Mouse (Mus musculus): ENCODE measurements around the gene Defb23.
"Not testable (repeated sequence)": the region's sequence is repeated elsewhere in the genome, so short reads cannot be mapped to it uniquely, and the experiment has no call there.

The Defb23 gene

DNA sequence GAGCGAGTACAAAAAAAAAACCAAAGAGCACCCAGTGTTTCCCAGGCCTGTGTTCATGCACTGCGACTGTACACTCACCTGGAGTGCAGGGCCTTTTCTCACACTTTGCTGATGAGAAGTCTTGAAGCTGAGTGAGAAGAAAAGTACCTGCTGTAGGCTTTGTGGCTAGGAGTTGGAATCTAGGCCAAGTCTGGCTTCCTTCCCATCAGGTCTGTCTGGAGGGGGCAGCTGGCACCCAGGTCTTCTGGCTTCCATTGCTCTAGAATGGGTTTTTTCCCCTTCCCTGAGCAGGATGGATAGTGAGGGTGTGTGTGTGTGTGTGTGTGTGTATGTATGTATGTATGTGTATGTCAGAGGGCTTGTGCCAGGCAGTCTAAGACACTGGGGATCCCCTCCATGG, 24.6 kb downstream of the Defb23 start:
- ATAC-seq (ENCODE audit: insufficient number of reproducible peaks, low FRiP score, low TSS enrichment): no peak

DNA sequence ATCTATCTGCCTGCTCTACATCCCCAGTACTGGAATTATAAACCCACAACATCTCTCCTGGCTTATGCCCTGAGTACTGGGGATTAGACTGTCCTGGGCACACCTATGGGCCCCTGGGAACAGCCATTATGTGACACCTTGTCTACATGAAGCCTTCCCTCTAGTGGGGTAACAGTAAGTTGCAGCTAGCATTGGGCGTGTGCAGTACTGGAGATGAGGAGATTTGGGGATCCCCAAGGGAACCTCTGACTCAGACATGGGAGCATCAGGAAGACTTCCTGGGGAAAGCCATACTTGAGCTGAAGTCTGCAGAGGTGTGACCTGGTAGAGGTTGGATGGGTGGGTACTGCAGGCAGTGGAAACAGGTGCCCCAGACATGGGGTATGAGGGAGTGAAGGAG, 25.5 kb downstream of the Defb23 start:
- no peak for ATAC-seq (ENCODE audit: insufficient number of reproducible peaks, low FRiP score, low TSS enrichment)

DNA sequence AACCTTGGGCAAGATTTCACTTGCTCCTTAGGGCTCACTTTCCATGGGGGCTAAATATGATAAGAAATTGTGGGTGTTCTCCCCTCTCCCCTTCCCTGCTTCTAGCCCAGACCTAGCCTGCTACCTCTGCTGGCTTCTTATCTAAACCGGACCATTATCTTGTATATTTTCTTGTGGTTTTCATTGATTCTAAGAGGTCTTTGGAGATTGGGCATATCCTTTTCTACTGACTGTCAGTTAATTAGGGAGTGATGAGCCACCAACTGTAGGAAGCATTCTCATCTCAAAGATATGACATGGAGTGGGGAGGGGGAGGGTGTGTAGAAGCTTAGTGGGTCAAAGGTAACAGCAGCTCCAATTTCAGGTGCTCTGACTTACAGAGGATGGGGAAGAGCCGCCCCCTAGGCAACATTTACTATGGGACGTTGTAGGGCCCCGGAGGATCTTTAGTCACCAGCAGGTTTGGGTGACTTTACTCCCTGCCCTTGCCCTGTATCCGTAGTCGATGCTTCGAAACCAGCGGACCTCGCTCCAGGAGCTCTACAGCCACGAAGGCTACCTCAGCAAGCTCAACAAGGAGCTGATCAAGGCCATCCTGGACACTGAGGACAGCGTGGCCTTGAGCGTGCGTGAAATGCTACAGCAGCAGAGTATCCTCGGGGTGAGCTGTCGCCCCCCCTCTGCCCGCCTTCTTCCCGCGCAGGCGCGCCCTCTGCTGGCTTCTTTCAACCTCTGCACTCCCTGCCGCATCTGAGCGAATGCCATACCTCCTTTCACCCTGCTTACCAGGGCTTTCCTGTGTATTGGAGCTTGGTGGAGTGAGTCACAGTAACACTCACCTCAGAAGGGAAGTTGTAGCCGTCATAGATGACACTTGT, 27.2 kb downstream of the Defb23 start:
- ATAC-seq (ENCODE audit: insufficient number of reproducible peaks, low FRiP score, low TSS enrichment): peak; percentile 87

DNA sequence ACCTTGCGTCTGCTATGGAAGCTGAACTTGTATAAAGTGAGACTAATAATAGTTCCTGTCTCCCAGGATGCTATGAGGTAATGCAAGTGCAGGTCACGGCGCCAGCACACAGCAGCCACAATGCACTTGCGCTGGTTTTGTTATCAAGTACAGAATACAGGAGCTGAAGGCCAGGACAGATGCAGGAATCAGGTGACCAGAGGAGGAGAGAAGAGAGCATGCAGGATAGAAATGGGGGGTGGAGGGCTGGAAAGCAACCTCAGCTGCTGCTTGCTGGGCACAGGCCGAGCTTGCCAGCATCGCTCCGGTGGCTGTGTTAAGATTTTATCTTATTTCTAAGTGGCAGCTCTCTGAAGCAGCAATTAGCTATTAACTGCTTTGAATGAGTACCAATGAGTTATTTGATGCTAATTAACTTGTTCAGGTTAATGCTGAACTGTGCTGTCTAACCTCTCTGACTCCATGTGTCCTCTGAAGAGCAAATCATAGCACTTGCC, 28.0 kb downstream of the Defb23 start:
- ATAC-seq (ENCODE audit: insufficient number of reproducible peaks, low FRiP score, low TSS enrichment): no peak

DNA sequence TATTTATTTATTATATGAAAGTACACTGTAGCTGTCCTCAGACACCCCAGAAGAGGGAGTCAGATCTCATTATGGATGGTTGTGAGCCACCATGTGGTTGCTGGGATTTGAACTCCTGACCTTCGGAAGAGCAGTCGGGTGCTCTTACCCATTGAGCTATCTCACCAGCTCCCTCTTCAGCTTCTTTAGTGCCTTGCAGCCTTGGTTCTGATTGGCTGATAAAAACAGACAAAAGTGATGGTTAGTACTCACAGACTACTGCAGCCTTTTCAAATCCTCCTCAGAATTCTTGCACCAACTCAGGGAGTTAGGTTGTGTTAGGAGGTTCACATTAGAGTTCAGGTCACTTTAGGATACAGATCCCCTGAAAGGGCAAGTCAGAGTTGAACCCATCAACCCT, 35.9 kb downstream of the Defb23 start:
- ATAC-seq (ENCODE audit: insufficient number of reproducible peaks, low FRiP score, low TSS enrichment): not testable (repeated sequence)

DNA sequence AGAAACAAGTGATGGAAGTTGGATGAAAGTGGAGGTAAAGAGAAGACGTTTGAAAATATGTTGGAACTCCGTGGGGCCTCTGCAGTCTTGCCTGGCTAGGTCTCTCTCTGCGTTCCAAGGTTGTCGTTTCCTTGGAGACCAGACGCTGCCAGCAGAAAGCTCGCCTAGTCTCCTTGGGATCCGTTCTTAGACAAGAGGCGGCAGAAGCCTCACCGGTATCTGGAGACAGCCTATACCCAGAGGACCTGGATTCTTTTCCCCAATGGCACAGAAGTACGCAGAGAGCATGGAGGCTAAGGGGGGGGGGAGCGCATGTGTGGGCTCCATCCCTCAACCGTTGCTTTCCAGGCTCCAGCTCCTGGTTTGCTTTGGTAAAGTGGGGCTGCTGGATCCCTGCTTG, 36.9 kb downstream of the Defb23 start:
- no peak; the same call in 1 of the 2 replicates for ATAC-seq (ENCODE audit: insufficient number of reproducible peaks, low FRiP score, low TSS enrichment)

DNA sequence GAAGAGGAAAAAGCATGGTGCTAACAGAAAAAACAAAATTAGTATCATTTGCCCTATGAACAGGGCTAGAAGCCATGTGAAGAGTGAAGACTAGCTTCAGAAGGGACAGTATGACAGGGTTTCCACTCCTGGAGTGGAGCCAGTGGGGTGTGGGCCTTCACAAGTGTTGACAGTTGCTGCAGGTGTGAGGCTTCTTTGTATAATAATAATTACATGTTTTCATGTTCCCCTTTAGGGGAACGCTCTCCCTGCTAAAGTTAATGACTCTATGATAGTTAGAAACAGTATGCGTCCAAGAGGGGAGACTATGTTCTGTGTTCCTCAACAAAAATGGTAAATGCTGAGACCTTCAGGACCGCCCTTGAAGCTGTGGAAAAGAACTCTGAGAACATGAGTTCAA, 48.6 kb downstream of the Defb23 start:
- ATAC-seq (ENCODE audit: insufficient number of reproducible peaks, low FRiP score, low TSS enrichment): no peak

DNA sequence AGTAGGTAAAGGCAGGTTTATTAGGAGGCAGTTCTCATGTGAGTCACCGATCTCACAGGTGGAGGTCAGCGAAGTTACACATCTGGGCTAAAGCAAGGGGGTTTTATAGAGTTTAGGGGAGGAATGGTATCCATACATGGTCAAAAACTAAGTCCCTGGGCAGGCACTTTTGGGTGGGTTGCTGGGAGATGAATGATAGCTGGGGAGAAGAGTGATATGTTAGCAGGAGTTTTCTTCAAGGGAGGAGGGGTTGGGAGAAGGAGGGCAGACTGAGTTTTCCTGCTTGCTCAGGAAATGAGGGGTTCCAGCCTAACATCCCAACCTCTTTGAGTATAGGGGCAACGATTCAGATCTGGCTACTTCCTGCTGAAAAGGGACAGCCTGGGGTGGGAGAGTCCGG, 49.1 kb downstream of the Defb23 start, which contains the start of gene 6820408C15Rik:
Gene 6820408C15Rik (plus strand): TSS at position 301 of the 400 bp plus-strand sequence.
- no peak for ATAC-seq (ENCODE audit: insufficient number of reproducible peaks, low FRiP score, low TSS enrichment)

DNA sequence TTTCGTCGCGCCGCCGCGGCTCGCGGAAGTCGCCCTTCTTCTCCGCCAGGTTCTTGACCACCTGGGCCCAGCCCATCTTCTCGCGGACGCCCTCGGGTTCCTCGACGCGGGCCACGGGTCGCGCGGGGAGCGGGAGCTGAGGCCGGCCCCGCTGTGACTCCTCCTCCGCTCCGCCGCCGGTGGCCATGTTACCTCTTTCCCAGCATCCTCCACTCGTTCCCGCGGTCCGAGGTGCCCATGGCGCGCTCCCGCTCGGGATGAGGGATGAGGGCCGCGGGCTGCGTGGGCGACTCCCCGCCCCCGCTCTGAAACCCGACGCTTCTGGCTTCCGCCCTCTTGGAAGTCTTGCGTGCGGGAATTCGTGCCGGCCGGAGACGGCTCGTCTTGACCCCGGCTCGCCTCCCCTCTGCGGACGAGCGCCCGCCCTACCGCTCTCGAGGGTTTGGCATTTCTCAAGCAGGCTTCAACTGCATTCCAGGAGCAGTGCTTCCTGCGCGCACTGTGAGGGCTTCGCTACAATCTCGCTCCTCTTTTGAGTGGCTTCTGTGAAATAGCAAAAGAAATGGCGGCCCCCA, 49.7 kb downstream of the Defb23 start, which contains the start of gene Zcchc3:
Gene Zcchc3 (minus strand): TSS at position 437 of the 575 bp plus-strand sequence.
- peak; percentile 90 for ATAC-seq (ENCODE audit: insufficient number of reproducible peaks, low FRiP score, low TSS enrichment)

DNA sequence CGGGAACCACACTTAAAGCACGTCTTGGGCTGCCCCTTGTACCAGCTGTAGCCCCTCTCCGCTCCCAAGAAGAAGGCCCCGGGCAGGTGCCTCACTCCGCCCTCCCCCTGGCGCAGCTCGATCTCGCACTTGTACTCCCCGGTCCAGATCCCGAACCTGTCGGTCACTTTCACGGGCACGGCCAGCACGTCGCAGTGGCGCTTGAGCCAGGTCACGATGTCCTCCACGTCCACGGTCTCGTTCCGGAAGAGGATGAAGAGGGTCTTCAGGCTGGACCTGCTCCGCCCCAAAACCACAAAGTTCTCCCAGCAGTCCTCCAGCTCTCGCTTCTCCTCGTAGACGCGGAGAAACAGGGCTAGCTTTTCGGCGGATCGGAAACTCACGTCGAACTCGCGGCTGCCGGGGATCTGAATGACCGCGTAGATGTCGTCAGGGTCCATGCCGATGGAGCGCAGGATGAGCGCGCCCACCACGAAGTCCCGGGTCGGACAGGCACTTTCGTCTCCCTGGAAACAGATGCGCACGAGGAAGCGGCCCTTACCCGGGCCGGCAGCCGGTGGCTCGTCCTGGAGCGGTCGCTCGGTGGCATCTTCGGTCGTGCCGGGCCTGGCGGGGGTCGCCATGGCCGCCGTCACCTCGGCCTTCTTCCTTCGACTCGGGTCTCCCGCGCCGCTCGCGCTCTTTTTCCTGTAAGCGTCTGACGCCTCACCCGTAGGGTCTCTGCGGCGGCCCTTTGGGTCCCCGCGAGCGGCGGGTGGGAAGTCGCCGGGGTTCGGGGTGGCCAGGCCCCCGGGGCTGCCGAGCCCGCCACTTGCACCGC, 50.4 kb downstream of the Defb23 start:
- no peak for ATAC-seq (ENCODE audit: insufficient number of reproducible peaks, low FRiP score, low TSS enrichment)

DNA sequence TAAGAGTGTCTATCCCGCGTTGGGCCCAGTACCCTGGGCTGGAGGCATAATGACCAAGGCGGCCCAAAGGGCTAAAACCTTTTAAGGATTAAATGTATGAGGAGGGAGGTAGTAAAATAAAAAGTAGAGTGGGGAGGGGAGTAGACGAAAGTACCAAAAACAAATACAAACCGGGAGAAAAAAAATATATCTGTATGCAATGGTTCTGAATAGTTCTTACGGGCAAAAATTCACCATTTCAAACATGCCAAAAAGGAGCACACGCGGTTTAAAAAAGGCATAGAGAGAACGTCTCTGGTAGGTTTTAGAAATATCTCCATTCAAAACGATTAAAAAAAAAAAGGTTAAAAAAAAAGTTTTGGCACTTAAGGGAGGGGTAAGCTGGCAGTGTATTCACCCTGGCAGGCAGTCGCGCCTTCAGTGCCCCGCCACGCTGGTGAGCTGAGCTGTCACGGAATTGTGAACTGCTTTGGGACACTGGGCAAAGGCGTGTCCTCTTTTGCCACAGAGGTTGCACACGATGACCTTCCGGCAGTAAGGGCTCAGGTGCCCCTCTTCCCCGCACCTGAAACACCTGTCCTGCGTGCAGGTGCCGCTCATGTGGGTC, 51.2 kb downstream of the Defb23 start:
- ATAC-seq (ENCODE audit: insufficient number of reproducible peaks, low FRiP score, low TSS enrichment): no peak

DNA sequence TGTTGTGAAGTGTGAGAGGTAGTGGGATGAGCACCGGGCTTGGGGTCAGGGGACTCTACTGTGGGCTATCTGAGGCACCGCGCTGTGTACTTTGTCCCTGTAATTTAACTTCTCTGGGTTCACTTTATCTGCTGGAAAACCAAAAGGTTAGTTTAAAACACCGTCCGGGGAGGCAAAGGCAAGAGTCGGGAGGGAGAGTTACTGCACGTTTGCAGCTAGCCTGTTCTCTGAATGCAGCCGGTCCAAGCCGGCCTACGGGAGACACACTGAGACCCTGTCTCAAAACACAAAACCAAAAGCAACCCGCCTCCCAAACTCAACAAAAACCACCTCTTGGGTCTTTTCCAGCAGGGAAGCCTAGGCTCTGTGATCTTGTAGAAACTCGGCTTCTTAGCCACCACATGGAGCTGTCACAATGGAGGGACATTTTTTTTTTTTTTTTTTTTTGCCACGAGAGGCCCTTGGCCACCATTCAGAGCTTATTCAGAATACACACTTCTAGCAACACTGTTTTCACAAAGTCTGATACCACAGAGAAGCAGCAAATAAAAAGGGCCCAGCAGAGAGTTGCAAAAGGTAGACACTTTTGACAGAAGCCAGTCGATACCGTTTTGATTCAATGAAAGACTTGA, 51.8 kb downstream of the Defb23 start:
- ATAC-seq (ENCODE audit: insufficient number of reproducible peaks, low FRiP score, low TSS enrichment): no peak

DNA sequence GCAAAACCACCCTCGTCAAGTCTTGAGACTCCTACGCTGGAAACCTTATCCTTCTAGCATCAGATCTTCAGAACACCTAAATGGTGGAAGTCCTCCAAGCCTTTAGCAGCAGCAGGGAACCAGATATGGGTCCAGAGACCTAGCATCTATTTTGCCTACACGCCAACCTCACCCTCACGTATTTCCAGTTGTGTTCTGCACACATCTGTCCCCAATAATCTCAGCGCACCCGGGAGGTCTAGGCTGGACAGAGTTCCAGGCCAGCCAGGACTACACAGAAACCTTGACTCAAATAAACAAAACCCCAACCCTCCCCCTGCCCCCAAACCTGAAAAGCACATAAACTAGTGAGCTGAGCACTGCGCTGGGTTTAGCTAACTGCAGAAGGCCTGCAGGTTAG, 52.9 kb downstream of the Defb23 start:
- no peak for ATAC-seq (ENCODE audit: insufficient number of reproducible peaks, low FRiP score, low TSS enrichment)

DNA sequence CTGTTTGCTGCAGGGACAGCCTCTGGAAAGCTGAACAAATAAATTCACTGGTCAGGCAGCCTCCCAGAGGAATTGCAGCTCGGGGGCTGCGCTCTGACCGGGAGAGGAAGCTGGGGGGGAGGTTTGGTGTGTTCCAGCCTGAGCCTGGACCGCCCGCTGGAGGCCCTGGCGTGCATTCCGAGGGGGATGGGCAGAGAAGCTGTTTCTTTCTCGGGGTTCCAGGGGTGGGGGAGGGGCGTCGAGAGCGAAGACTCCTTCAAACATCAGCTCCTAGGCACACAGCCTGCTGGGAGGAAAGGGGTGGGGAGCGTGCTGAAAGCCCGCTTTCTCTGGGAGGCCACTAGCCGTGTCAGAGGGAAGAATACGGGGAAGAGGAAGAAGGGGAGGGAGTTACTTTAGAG, 53.4 kb downstream of the Defb23 start:
- no peak for ATAC-seq (ENCODE audit: insufficient number of reproducible peaks, low FRiP score, low TSS enrichment)

DNA sequence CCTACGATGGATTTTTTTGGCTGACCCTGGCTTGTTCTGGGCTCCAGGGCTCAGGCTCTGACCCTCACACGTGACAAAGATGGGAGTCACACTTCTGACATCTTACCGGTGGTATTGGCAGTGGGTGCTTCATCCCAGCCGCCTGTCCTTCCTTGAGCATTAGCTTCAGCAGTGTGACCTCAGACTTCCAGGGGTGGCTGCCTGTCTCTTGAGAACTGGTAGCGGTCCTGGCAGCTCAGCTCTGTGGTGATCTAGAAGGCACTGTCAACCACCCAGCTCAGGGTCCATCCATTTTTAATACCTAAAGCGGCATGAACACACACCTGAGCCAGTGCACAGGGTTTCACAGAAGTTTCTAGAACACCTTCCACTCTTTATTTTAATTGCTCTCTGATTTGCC, 54.6 kb downstream of the Defb23 start:
- ATAC-seq (ENCODE audit: insufficient number of reproducible peaks, low FRiP score, low TSS enrichment): no peak

Data from cerebellum, adult (tissue).